Mouse (Mus musculus) lung, postnatal 25 days (tissue): ENCODE data around the gene Mprip.
A peak's percentile ranks its signal among the peaks of the same experiment; 100 is the strongest.

Source experiments
- DNase-seq: peaks from one replicate; pipeline ENCODE4 v3.0.0; 2022; ENCODE audit warnings: low spot score

The Mprip gene

DNA sequence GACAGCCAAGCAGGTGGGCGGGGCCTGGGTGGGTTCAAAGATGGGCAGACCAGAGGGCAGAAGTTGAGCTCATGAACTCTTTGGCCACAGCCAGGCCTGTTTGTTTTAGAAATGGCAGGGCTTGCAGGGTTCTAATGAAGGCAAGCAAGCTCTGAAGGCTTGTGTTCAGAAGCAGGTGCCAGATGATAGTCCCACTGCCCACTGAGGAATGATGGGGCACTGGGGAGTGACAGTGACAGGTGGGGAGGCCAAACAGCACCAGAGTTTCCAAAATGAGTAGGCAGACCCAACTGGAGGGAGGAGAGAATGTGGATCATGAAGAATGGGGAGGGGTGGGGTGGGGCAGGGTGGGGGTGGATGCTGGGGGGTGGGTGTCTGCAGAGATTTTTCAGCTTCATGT is 144.2 kb downstream of the Mprip start:
- no peak for DNase-seq

GRCm38 (mm10) chr11:59805656-59806055 is 144.6 kb downstream of the Mprip start:
- DNase-seq: no peak

DNA sequence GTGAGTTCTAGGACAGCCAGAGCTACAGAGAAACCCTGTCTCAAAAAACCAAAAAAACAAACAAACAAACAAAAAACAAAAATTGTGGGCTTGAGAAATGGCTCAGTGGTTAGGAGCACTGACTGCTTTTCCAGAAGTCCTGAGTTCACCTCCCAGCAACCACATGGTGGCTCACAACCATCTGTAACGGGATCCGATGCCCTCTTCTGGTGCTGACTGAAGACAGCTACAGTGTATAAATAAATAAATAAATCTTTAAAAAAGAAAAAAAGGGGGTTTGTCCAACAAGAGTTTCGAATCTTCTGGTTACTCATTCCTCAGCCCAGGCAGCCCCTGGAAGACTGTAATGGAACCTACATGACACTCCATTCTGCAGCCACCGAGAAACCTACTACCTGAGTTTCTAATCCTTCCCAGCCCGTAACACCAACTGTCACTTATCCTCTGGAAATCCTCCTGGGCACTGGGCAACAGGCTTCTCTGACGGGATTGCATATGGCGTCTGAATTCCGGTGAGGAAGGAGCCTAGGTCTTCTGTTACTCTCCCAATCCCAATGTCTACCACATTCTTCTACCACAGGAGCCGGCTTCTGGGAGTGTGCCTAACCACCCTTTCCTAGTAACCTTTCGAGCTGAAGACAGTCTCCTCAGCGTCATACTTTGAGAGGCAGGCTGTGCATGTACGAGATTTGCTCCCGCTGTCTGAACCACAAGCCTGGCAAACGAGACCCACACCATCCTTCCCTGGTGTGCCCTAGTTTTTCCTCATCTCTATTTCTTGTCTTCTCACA is 147.3 kb downstream of the Mprip start:
- DNase-seq: no peak

DNA sequence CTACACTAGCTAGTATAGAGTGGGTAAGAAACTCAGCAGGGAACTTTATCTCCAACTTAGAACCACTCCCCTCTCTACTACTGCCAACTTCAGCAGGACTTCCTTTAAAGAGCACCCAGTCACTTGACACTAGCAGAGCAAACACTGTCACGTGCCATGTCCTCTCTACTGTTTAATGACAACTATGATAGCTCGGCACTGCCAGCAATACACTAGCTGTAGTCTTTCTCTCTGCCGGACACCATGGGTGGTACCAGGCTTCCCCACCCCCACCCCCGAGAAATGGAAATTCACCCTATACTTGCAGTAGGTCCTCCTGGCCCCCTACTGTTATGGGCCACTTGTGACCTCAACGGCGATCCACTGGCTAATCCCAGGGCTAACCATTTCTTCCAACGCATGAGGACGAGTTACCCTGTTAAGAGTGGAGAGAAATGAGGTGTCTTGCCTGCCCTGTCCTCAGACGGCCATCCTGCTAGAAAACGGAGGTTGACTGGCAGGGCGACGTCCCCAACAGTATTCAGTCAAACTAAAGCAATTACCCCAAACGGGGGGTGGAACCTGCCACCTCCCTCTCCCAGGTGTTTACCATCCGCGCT is 148.1 kb downstream of the Mprip start:
- DNase-seq: peak; percentile 83

GRCm38 (mm10) chr11:59809670-59810474 is 148.8 kb downstream of the Mprip start, which contains the start of gene Flcn:
Gene Flcn, minus strand, starts transcription at chr11:59810016.
- peak; percentile 86 for DNase-seq

- no peak for DNase-seq
Observed at GRCm38 (mm10) chr11:59810480-59811158, 149.5 kb downstream of the Mprip start.

DNA sequence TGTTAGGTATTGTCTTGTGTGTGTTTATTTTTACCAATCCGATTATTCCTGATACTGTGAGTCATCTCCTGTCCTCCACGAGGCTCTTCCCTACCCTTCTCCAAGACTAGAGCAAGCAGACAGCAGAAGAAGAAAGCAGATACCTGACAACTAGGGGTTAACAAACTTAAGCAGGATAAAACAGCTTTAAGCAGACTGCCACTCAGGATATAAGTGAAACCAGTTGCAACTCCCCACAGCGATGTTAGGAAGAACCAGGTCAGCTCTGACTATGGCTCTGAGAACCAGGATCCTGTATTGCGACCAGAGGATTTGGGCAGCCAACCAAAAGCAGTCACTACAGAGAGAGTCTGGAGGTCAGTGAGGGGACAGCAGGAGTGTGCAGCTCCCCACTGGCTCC is 150.1 kb downstream of the Mprip start:
- DNase-seq: no peak

DNA sequence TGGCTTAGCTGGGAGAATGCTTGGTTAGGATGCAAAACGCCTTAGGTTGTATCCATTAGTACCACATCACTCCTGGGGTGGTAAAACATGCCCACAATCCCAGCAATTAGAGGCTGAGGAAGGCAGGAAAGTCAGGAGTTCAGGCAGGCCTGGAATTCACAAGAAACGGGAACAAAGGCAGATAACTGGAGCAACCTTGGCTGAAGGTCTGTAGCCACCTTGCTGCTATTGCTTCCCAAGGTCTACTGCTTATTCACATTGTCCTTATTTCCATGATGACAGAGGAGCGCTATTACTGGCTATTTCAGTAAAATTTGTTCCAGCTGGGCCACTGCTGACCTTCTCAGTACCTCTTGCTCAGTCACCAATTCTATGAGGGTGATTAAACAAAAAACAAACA is 152.2 kb downstream of the Mprip start:
- no peak for DNase-seq

DNA sequence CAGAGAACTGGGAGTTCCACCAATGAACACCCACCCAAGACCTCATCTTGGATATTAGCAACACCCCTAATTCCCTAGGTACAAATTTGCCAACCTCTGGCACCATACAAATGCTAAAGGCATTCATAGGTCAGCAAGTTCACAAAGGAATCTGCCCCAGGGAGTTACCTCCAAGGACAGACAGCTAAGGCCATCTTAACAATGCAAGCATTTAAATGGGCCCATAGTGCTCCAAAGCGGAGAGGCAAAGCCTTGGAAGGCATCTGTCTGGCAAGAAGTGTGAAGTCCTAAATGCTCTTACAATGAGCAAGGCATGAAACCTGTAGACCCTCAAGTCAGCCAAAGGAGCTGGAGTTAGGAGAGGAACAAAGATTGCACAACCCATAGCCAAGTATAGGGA is 153.2 kb downstream of the Mprip start:
- no peak for DNase-seq

DNA sequence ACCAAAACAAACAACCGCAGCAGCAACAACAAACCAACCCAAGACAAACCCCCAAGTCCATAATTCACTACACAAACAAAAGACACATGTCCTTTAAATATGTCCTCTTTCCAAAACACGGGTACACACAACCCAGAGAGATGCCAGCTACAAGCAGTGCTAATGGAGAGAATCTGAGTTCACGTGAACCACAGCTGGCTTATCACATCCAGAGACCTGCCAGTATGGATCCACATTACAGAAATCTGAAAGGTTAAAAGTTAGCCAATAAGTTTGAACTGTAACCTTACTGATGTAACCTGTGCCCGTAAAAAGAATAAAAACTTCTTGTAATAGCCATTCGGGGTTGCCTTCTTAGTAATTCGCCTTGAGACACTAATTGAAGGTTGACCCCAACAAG is 153.8 kb downstream of the Mprip start:
- DNase-seq: no peak

DNA sequence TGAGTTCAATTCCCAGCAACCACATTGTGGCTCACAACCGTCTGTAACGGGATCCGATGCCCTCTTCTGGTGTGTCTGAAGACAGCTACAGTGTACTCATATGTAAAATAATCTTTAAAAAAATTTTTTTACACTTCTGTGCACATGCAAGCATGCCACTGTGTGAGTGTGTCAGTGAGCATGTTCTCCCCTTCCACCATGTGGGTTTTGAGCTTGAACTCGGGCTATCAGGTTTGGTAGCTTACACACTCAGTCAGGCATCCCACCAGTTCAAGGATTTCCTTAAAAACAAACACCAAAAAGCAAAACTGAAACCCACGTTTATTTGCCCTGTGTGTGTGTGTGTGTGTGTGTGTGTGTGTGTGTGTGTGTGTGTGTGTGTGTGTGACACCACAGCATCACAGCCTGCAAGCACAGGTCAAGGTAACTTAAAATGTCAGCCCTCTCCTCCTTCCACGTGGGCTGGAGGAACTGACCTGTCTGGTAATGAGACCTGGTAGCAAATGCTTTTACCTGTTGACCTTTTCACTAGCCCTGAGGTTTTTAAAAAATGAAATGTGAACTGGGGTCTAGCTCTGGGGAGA is 154.5 kb downstream of the Mprip start:
- DNase-seq: no peak

GRCm38 (mm10) chr11:59817916-59818315 is 156.8 kb downstream of the Mprip start:
- peak; percentile 54 for DNase-seq

DNA sequence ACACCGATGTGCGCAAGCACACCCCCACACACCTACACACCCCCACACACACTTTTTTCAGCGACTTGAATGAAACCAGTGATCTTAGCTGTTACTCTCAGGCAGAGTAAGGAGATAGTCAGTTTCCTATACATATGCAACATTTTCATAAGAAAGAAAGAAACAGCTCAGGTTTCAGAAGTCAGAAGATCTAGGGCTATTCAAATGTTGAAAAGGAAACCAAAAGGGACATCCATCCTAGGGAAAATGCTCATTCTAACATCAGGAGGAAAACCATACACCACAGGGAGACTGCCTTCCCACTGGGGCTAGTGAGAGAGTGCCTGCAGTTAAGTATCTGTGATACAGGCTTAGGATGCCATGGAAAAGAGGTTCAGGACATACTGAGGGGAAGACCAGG is 160.5 kb downstream of the Mprip start:
- DNase-seq: no peak
